Mouse (Mus musculus) c-Kit-positive CD71-positive TER-119-positive erythroid progenitor cells, embryonic 14.5 days (primary cell): Measurements from ENCODE around the gene Sh2b1.

Experiments
- DNase-seq: peaks from one replicate; pipeline ENCODE4 v3.0.0-alpha.2; 2013; ENCODE audit warnings: low spot score

Gene Sh2b1

DNA sequence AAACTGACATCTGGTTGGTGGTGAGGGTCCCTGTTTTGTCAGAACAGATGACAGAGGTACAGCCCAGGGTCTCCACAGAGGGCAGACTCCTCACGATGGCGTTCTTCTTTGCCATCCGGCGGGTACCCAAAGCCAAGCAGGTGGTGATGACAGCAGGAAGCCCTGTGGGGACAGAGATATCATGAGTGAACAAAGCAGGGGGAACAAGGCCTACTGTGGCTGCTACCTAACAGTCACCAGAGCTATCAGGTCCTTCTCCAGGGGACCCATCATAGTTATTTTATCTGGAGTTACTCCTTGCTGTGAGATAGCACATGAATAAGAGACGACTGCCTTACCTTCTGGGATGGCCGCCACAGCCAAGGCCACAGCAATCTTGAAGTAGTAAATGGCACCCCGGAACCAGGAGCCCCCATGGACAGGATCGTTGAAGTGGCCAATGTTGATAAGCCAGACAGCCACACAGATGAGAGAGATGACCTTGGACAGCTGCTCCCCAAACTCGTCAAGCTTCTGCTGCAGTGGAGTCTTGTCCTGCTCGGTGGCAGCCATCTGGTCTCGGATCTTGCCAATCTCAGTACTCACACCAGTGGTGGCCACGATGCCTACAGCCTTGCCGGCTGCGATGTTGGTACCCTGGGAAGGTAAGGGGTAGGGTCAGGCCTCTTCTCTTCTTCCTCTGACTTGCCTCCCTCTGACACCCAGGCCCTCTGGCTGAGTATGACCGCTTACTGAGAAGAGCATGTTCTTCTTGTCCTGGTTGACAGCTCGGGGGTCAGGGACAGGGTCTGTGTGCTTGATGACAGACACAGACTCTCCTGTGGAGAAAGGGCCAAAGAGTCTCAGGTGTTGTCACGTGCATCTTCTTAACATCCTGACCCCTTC is 18.6 kb downstream of the Sh2b1 start:
- DNase-seq, result no peak

DNA sequence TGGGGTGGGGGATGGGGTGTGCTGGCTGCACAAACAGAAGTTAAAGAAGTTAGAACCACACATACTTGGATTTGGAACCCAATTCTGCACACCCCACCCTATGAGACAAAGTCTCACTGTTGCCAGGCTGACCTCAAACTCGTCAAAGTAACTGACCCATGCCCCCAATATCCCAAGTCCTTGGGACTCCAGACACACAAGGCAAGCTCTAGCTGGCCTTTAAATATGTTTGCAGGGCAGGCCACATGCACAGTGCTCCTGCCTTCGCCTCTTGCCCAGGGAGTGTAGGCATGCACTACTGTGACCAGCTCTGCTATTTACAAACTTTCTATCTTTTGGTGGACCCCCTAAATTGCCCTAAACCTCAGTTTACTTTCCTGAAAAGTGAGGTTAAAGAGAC is 20.0 kb downstream of the Sh2b1 start:
- DNase-seq, result no peak

DNA sequence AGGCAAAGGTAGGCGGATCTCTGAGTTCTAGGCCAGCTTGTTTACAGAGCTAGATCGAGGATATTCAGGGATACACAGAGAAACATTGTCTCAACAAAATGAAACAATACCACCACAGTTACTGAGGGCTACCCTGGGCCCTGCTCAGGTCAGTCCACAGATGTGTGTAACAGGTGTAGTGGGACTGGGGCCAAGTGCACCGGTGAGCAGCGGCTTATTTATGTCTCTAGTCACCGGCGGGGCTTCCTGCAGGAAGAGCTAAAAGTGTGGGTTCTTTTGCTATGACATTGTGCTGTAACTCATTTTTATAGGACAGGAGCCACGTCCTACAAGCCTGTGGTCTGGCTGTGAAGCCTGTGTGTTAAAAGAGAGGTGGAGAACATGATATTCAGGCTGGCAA is 21.4 kb downstream of the Sh2b1 start:
- DNase-seq, result no peak

- no peak for DNase-seq
Observed at GRCm38 (mm10) chr7:126452244-126452643, 23.0 kb downstream of the Sh2b1 start.

DNA sequence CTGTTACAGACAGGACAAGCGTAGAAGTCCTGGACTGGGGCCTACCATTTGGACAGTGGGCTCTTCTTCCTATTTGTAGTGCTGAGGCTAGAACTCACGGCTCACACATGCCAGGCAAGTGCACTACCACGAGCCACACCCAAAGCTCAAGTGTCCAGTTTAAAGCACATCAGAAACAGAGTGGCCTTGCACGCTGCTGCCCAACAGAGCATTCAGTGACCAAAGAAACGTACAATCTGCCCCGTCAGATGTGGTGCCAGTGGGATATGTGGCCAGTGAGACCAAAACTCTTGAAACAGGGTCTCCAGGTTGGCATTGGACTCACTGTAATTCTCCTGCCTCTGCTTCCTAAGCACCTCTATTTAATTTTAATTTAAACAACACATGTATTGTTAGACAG is 24.6 kb downstream of the Sh2b1 start:
- DNase-seq, result no peak

DNA sequence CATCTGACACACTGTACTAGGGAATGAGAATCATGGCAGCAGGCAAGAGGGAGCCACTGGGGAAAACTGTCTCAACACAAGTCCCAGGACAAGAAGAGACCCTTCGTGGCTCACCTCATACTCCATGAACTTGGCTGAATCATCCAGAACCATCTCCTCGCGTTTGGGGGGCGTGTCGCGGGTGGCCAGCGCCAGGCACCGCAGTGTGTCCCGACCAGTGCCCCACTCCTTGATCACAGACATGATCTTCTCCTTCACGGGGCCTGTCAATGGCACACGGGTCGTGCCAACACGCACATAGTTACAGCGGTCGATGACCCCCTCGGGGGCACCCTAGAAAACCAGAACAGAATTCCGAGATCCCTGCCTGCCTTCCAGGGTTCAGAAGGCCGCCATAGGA is 25.2 kb downstream of the Sh2b1 start:
- no peak for DNase-seq

GRCm38 (mm10) chr7:126448481-126448880 is 26.7 kb downstream of the Sh2b1 start:
- no peak for DNase-seq

DNA sequence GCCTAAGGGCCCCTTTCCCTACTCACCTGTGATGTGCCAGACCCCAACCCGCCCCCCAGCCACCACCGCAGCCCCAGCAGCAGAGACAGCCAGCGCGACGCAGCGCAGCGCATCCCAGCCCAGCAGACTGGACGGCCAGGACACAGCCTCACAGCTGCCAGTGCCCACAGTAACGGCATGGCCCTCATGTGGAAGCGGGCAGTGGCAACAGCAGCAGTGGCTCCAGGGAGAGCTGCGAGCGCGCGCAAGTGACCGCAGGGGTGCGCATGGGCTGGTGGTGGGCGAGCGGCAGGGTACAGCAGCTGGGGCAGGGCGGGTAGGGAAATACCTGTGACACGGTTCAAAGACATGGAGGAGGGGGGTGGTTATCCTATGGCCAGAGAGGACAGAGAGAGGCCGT is 29.0 kb downstream of the Sh2b1 start:
- DNase-seq, result no peak

DNA sequence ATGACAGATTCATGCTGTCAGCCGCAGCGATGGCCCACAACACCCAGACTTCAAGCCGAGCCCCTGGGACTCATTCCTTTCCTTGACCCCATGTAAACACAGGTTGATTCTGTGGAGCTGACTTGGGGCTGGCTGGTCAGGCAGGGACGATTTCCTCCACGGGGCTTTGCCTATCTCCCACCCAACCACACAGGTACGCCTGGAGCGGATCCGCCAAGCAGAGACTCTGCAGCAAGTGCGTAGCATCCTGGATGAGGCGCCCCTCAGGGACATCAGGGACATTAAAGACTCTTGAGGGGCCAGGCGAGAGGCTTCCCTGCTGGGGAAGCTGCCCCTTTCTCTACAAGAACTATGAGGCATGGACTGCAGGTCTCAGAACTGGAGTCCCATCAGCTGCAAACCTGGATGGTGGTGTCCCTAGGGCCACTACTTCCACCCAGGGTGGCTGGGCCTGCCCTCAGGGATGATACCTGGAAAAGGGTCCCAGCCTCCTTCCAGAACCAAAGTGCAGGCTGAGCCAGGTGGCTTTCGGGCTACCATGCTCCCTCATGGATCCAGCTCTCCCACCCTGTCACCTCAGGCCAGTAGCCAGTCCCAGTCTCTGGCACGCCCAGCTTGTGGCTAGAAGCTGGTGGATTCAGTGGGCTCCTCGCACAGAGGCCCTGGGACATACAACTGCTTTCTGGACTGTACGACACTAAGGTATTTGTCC is 30.0 kb downstream of the Sh2b1 start:
- DNase-seq, result no peak

DNA sequence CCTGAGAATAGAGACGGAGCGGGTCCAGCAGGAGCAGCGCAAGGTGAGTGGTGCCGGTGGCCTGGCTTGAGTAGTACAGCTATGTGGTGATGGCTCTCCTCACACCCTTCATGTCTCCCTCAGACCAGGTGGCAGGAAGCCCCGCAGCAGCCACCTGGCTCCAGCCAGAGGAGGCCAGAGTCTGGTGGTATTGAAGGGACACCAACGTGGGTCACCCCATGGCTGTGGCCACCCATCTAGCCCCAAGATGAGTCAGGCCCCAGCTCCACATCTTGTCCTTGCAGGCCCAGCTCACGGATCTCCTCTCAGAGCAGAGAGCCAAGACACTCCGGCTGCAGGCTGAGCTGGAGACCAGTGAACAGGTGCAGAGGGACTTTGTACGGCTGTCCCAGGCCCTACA is 30.7 kb downstream of the Sh2b1 start:
- DNase-seq, result no peak

GRCm38 (mm10) chr7:126443997-126444396 is 31.2 kb downstream of the Sh2b1 start:
- no peak for DNase-seq

DNA sequence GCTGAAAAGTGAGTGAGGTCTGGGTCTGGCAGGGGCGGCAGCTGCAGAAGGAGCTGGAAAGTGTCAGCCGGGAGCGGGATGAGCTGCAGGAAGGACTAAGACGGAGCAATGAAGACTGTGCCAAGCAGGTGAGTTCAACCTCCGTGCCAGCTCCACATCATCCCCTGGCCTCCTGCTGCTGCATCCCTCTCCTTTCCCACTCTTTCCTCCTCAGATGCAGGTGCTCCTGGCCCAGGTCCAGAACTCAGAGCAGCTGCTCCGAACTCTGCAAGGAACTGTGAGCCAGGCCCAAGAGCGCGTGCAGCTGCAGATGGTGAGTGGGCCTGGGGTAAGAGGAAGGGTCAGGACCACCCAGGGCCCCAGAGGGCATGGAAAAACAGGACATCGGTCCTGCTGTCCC is 35.1 kb downstream of the Sh2b1 start:
- no peak for DNase-seq

GRCm38 (mm10) chr7:126436851-126437250 is 38.4 kb downstream of the Sh2b1 start:
- peak; percentile 61 for DNase-seq

- DNase-seq, result no peak
Observed at GRCm38 (mm10) chr7:126435801-126436200, 39.4 kb downstream of the Sh2b1 start.

GRCm38 (mm10) chr7:126434726-126435125 is 40.5 kb downstream of the Sh2b1 start:
- no peak for DNase-seq

GRCm38 (mm10) chr7:126430167-126430566 is 45.1 kb downstream of the Sh2b1 start:
- DNase-seq, result no peak

GRCm38 (mm10) chr7:126429503-126429898 is 45.7 kb downstream of the Sh2b1 start:
- no peak for DNase-seq

- peak; percentile 71 for DNase-seq
Observed at GRCm38 (mm10) chr7:126428631-126429502, 46.4 kb downstream of the Sh2b1 start, which contains the start of gene Rabep2. Gene Rabep2, plus strand, starts transcription at chr7:126428759.

- DNase-seq, result peak; percentile 44
Observed at GRCm38 (mm10) chr7:126428154-126428553, 47.1 kb downstream of the Sh2b1 start.

DNA sequence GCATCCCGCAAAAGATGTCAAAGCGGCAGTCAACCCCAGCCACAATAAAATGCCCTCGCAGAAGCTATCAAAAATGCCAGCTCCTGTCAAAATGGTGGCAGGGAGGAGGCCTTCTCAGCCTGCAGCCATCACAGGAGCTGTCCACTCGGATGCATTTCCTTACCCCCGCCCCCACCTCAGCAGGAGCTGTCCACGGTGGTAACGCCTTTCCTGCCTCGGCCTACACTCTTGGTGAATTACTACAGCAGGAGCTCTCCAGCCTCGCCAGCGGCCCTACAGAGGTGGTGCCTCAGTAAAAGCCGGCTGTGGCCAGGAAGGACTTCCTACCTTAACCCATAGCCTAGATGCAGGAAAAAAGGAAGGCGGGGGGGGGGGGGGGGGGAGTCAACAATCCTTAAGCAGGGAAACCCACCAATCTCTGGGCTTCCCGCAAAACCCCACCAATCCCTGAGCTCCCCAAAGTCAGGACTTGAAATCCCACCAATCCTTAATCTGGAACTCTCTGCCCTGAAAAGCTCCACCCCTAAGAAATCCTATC is 47.8 kb downstream of the Sh2b1 start:
- no peak for DNase-seq

- no peak for DNase-seq
Observed at GRCm38 (mm10) chr7:126424161-126424560, 51.1 kb downstream of the Sh2b1 start.

- DNase-seq, result no peak
Observed at GRCm38 (mm10) chr7:126421756-126422155, 53.5 kb downstream of the Sh2b1 start.
